Mouse (Mus musculus) frontal cortex, adult (tissue): ENCODE measurements at regions not wholly inside any gene's neighbourhood (a gene's known extent, or its start where the extent isn't known, plus 50 kb on each side); places are given as distances from the start of the nearest gene placed in this dataset.
A peak's percentile ranks its signal among the peaks of the same experiment; 100 is the strongest.

ENCODE experiments used
- ATAC-seq: cut with Nextera tagmentation; 2 replicates; pipeline ENCODE4 v1.9.2; 2017; ENCODE audit warnings: mild to moderate bottlenecking, moderate library complexity, mixed read lengths; ENCODE audit not compliant: low TSS enrichment

GRCm38 (mm10) chr8:100796628-100797027, 1380.4 kb upstream of the Cdh8 start:
- peak; percentile 55; the same call in 1 of the 2 replicates for ATAC-seq

GRCm38 (mm10) chr8:100793951-100794350, 1377.7 kb upstream of the Cdh8 start:
- ATAC-seq = no peak

- ATAC-seq = no peak
Measured at GRCm38 (mm10) chr8:100790592-100791141, 1374.4 kb upstream of the Cdh8 start.

GRCm38 (mm10) chr8:100788132-100788531, 1371.9 kb upstream of the Cdh8 start:
- ATAC-seq = no peak

GRCm38 (mm10) chr8:100772742-100773370, 1356.6 kb upstream of the Cdh8 start:
- ATAC-seq = peak; percentile 95

- ATAC-seq = no peak
Measured at GRCm38 (mm10) chr8:100769617-100770016, 1353.3 kb upstream of the Cdh8 start.

- ATAC-seq = no peak
Measured at GRCm38 (mm10) chr8:100733927-100734326, 1317.7 kb upstream of the Cdh8 start.

- ATAC-seq = no peak
Measured at GRCm38 (mm10) chr8:100702365-100702764, 1286.1 kb upstream of the Cdh8 start.

- ATAC-seq = no peak
Measured at GRCm38 (mm10) chr8:100695043-100695442, 1278.8 kb upstream of the Cdh8 start.

- ATAC-seq = no peak
Measured at GRCm38 (mm10) chr8:100678580-100678979, 1262.3 kb upstream of the Cdh8 start.
